Mouse (Mus musculus) hindbrain, embryonic 14.5 days (tissue): ENCODE results near the gene Gpr68. TPM values are rescaled to one million over a fixed set of nuclear protein-coding genes. Genes with fewer than 3 reads are reported as not detected.

ENCODE experiments used
- ATAC-seq: fragments of 200-750 bp; cut with Nextera tagmentation; 2 replicates; pipeline ENCODE4 v1.8.0; 2017; ENCODE audit warnings: moderate number of reproducible peaks, mild to moderate bottlenecking, moderate TSS enrichment, moderate library complexity; ENCODE audit not compliant: low FRiP score
- DNase-seq: peaks from one replicate; pipeline ENCODE4 v3.0.0-alpha.2; 2015; ENCODE audit warnings: low spot score
- H3K27ac ChIP-seq: fragments of 300-500 bp; sonication (generic); 2 replicates; pipeline ENCODE4 v1.5.1; 2014; ENCODE audit warnings: mild to moderate bottlenecking, moderate library complexity
- H3K27me3 ChIP-seq: fragments of 300-500 bp; sonication (generic); 2 replicates; pipeline ENCODE4 v1.6.1; 2014; ENCODE audit warnings: mild to moderate bottlenecking, low read length, mixed read lengths; ENCODE audit not compliant: control insufficient read depth, insufficient read depth
- H3K36me3 ChIP-seq: fragments of 300-500 bp; sonication (generic); replicated peaks from 2 replicates; pipeline ENCODE4 v1.6.1; 2014; ENCODE audit not compliant: control insufficient read depth, insufficient read depth
- H3K4me1 ChIP-seq: fragments of 300-500 bp; sonication (generic); replicated peaks from 2 replicates; pipeline ENCODE4 v1.6.1; 2014; ENCODE audit warnings: antibody characterized with exemption, low read length, mixed read lengths; ENCODE audit not compliant: control insufficient read depth, insufficient read depth
- H3K4me2 ChIP-seq: fragments of 300-500 bp; sonication (generic); replicated peaks from 2 replicates; pipeline ENCODE4 v1.6.1; 2014; ENCODE audit warnings: mild to moderate bottlenecking, moderate library complexity
- H3K4me3 ChIP-seq: fragments of 300-500 bp; sonication (generic); replicated peaks from 2 replicates; pipeline ENCODE4 v1.5.1; 2014; ENCODE audit warnings: mild to moderate bottlenecking, low read length
- H3K9ac ChIP-seq: fragments of 300-500 bp; sonication (generic); 2 replicates; pipeline ENCODE4 v1.6.1; 2014
- H3K9me3 ChIP-seq: fragments of 300-500 bp; sonication (generic); 2 replicates; pipeline ENCODE4 v1.6.1; 2016; ENCODE audit warnings: low read length; ENCODE audit not compliant: control insufficient read depth
- WGBS: fragments of 180-500 bp; shearing (Covaris S2); extraction: QIAGEN DNeasy Blood & Tissue Kit; methylation state at CpG from one replicate; pipeline ENCODE4 v1.1.7; 2014; 5-methylcytosine and 5-hydroxymethylcytosine counted together
- polyA plus RNA-seq: library from polyadenylated mRNA; unstranded; fragments of >200 nt; fragmentation: Nextera tagmentation; extraction: Ambion mirVana; gene quantifications from 2 replicates; pipeline ENCODE4 v1.2.1, GENCODE M21; 2014

The Gpr68 gene
- polyA plus RNA-seq, 1 experiment from 2014 or later: 3.7 TPM

DNA sequence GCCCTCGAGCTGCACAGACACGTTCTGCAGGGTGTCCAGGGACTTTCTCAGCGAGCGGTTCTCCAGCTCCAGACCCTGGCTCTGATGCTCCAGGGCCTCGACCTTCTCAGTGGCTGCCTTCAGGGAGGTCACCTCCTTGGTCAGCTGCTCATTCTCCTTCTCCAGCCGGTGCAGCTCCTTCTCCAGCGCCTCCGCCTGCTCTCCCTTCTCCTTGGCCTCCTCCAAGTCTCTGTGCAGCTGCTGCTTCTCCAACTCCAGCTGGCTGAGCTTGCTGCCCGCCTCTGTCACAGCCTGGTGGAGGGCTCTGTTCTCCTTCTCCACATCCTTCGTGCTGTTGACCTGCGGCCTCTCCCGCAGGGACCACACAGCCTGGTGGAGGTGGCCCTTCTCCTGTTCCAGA, 37.5 kb upstream of the Gpr68 start:
- Histone ChIP-seq H3K4me3 (no peak overlapping the region), H3K4me2 (no peak overlapping the region), H3K9me3 (no peaks in the 10 kb centered on the region), H3K4me1 (no peaks in the 10 kb centered on the region), H3K27me3 (no peaks in the 10 kb centered on the region), H3K36me3 (peaks cover 72% of the 10 kb centered on the region), H3K9ac (no peak overlapping the region), H3K27ac (no peak overlapping the region)
- ATAC-seq (no peak), DNase-seq (no peak)
- 87% methylated on average over 12 of the region's 12 CpGs for WGBS

DNA sequence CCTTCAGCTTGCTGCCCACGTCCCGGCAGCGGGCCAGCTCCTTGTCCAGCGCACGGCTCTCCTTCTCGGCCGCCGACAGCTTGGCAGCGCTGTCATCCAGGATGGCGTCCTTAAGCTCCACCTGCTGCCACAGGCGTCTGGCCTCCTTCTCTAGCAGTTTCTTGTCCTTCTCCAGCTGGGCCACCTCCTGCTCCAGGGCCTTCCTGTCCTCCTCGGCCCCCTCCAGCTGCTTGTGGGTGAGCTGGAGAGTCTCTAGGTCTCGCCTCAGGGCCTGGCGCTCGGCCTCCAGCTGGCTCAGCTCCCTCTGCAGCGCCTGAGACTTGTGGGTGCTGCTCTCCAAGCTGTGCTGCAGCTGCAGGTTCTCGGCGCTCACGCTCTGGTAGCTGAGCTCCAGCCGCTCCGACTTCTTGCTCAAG, 36.9 kb upstream of the Gpr68 start:
- no peaks in the 10 kb centered on the region for H3K9me3 ChIP-seq
- DNase-seq (no peak), ATAC-seq (no peak)
- no peak overlapping the region for H3K27ac ChIP-seq
- H3K36me3 ChIP-seq: peaks cover 77% of the 10 kb centered on the region
- 90% methylated on average over 21 of the region's 21 CpGs for WGBS
- H3K4me3 ChIP-seq: no peak overlapping the region
- H3K9ac ChIP-seq: no peak overlapping the region
- H3K4me1 ChIP-seq: no peaks in the 10 kb centered on the region
- no peak overlapping the region for H3K4me2 ChIP-seq
- no peaks in the 10 kb centered on the region for H3K27me3 ChIP-seq

DNA sequence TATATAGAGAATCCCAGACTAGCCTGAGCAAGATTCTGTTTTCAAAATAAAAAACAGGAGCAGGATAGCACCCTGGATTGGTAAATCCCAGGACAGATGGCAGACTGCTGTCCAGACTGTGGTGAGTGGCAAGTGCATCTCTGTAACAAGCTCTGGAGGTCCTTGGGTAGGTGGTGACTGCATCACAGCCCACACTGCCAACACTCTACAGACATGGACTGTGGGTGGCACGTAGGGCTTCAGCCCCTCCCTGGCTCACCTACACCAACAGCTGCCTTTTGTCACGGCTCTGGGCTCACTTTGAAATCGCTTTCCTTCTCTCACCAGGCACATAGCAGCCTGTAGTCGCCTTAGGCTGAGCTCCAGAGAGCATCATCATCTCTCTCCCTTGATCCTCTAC, 35.1 kb upstream of the Gpr68 start:
- DNase-seq (no peak), ATAC-seq (no peak)
- Histone ChIP-seq H3K4me3 (no peak overlapping the region), H3K27ac (no peak overlapping the region), H3K4me1 (no peaks in the 10 kb centered on the region), H3K36me3 (peaks cover 87% of the 10 kb centered on the region), H3K27me3 (no peaks in the 10 kb centered on the region), H3K9me3 (no peaks in the 10 kb centered on the region), H3K4me2 (no peak overlapping the region), H3K9ac (no peak overlapping the region)
- 87% methylated on average over 4 of the region's 4 CpGs for WGBS

DNA sequence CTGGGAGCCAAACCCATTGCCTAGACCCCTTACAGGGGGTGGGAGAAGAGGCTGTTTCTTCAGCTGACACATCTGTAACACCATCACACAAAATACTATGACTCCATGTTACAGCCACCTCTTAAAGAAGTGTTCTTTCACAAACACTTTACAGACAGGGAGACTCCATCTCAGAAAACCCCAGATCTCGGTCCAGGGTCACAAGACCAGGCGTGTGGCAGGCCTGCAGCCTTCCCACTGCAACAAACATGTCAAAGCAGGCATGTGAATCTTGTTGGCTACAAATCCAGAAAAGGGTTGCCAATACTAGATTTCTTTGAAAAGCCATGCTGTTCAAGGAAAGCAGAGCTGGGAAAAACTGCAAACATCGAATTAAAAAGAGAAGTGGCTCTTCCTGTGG, 33.4 kb upstream of the Gpr68 start:
- Histone ChIP-seq H3K27ac (no peak overlapping the region), H3K9me3 (no peaks in the 10 kb centered on the region), H3K4me3 (no peak overlapping the region), H3K4me2 (no peak overlapping the region), H3K9ac (no peak overlapping the region), H3K27me3 (no peaks in the 10 kb centered on the region), H3K36me3 (peaks cover 79% of the 10 kb centered on the region), H3K4me1 (no peaks in the 10 kb centered on the region)
- DNase-seq (no peak), ATAC-seq (no peak)
- 90% methylated on average over 3 of the region's 3 CpGs for WGBS

DNA sequence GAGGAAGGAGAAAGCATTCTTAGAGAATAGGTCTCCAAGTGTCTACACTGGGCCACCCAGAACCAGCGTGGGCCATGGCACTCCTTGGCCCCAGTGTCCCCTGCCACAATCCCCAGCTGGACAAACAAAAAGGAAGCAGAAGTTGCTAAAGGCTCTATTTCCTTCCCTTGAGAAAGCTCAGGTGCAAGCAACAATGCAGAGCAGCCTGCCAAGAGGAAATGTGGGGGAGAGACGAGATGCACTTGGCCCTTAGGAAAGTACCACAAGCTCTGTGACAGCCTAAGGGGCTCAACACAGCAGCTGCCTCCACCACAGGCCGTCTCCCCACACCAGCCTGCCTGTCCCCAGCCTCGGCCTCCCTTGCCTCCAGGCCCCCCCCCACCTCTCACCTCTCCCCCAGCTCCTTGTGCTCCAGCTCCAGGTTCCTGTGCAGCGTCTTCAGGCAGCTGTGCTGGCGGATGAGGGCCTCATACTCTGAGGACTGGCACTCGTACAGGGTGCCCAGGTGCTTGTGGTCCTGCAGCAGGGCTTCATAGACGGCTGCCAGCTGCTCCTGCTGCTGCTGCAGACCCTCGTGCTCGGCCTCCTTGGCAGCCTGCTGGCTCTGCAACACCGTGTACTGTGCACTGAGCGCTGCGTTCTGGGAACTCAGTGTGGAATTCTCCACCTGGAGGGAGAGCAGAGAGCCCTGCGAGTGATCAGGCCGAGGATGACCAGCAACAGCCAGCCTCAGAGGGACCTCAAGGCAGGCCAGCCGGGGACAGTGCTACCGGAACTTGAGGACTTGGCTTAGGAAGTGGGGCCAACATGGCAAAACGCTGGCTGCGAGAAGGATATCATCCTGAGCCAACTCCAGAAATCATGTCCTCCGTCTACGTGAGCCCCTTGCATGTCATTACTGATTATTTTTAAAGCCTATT, 29.7 kb upstream of the Gpr68 start:
- WGBS: 68% methylated on average over 21 of the region's 21 CpGs
- peak overlapping the region; percentile 43; the same call in 1 of the 2 replicates for H3K27ac ChIP-seq
- no peaks in the 10 kb centered on the region for H3K9me3 ChIP-seq
- DNase-seq (no peak), ATAC-seq (peak; percentile 38; the same call in 1 of the 2 replicates)
- no peaks in the 10 kb centered on the region for H3K4me1 ChIP-seq
- H3K4me3 ChIP-seq: no peak overlapping the region
- H3K36me3 ChIP-seq: peaks cover 71% of the 10 kb centered on the region
- no peak overlapping the region for H3K4me2 ChIP-seq
- H3K27me3 ChIP-seq: no peaks in the 10 kb centered on the region
- H3K9ac ChIP-seq: no peak overlapping the region

DNA sequence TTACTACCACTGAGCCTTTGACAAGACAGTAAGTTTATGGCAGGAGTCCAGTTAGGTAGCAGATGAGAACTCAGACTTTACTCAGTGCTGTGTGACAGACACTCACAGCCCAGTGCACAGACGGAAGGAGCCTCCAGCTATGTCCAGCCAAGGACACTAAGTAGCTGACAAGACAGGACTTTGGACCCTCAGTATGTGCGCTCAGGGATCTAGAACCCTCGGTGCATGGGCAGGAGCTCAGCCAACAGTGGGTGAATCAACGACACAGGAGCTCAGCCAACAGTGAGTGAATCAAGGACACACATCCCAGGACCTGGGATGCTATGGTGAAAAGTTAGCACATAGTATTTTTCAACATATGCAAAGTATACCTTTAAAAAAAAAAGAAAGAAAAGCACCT, 28.7 kb upstream of the Gpr68 start:
- H3K9ac ChIP-seq: no peak overlapping the region
- H3K27ac ChIP-seq: no peak overlapping the region
- ATAC-seq (no peak), DNase-seq (no peak)
- WGBS: 95% methylated on average over 4 of the region's 4 CpGs
- H3K9me3 ChIP-seq: no peaks in the 10 kb centered on the region
- H3K4me2 ChIP-seq: no peak overlapping the region
- no peak overlapping the region for H3K4me3 ChIP-seq
- H3K27me3 ChIP-seq: no peaks in the 10 kb centered on the region
- H3K36me3 ChIP-seq: peaks cover 73% of the 10 kb centered on the region
- H3K4me1 ChIP-seq: no peaks in the 10 kb centered on the region

DNA sequence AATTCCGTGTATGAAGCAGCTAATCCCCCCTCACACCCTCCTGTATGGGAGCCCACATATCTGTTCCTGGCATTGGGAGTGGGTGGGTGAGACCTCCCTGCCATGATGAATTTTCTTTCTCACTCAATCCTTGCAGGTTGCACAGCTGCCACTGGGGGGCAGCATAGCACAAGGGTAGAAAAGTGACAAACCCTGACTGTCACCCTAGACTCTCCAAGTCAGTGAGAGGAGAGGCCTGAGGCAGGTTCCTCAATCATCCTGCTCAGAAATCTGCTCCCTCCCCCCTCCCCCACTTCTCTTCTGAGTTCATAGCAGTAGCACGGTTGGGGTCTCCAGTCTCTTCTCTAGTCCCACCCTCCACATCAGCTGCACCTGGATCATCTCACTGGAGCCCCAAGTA, 28.1 kb upstream of the Gpr68 start:
- H3K4me1 ChIP-seq: no peaks in the 10 kb centered on the region
- H3K9me3 ChIP-seq: no peaks in the 10 kb centered on the region
- peaks cover 71% of the 10 kb centered on the region for H3K36me3 ChIP-seq
- peak; percentile 42; the same call in 1 of the 2 replicates for ATAC-seq
- H3K4me2 ChIP-seq: no peak overlapping the region
- H3K27ac ChIP-seq: no peak overlapping the region
- H3K4me3 ChIP-seq: no peak overlapping the region
- 9% methylated on average over 2 of the region's 2 CpGs for WGBS
- no peaks in the 10 kb centered on the region for H3K27me3 ChIP-seq
- DNase-seq: peak; percentile 87
- no peak overlapping the region for H3K9ac ChIP-seq

DNA sequence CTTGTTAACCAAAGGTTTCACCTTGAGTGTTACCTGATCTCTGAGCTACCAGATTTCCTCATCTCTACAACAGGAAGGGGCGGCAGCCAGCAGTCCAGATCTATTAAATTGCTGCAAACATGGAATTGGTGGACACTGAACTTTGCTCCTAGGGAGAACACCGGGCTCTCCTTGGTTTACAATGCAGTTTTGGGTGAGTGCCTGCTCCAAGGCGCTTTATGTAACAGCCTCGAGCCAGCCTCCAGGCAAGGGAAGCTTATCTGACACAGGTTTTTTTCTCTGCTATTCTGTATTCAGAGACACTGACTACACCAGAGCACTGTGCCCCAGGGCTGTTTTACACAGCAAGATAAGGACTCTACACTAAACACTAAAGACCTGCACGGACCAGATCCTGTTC, 26.8 kb upstream of the Gpr68 start:
- H3K4me1 ChIP-seq: no peaks in the 10 kb centered on the region
- no peaks in the 10 kb centered on the region for H3K27me3 ChIP-seq
- no peak overlapping the region for H3K4me2 ChIP-seq
- 91% methylated on average over 5 of the region's 5 CpGs for WGBS
- no peak overlapping the region for H3K27ac ChIP-seq
- H3K36me3 ChIP-seq: peaks cover 70% of the 10 kb centered on the region
- no peak overlapping the region for H3K9ac ChIP-seq
- DNase-seq (no peak), ATAC-seq (no peak)
- H3K4me3 ChIP-seq: no peak overlapping the region
- no peaks in the 10 kb centered on the region for H3K9me3 ChIP-seq

DNA sequence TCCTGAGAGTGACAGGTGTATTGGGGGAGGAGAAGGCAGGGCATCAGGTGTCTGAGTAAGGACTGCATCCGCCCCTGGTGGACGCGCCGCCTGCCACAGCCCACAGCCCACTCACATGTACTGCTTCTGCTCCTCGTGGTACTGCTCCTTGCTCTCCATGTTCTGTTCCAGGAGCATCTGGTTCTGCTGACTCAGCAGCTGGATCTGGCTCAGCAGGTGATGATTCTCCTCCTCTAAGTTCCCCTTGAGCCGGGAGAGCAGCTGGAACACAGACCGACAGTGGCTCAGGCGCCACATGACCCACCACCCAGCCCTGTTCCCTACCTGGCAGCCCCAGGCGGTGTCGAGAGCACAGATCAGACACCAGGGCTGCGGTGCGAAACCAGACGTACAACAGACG, 23.7 kb upstream of the Gpr68 start:
- H3K9ac ChIP-seq: no peak overlapping the region
- H3K9me3 ChIP-seq: no peaks in the 10 kb centered on the region
- 94% methylated on average over 14 of the region's 14 CpGs for WGBS
- ATAC-seq: no peak
- H3K4me3 ChIP-seq: no peak overlapping the region
- no peak overlapping the region for H3K4me2 ChIP-seq
- no peak for DNase-seq
- H3K36me3 ChIP-seq: peaks cover 63% of the 10 kb centered on the region
- H3K27ac ChIP-seq: no peak overlapping the region
- H3K27me3 ChIP-seq: no peaks in the 10 kb centered on the region
- H3K4me1 ChIP-seq: no peaks in the 10 kb centered on the region
